Mouse (Mus musculus) lung, postnatal 25 days (tissue): ENCODE data around the gene Spns2.

Source experiments
- DNase-seq: peaks from one replicate; pipeline ENCODE4 v3.0.0; 2022; ENCODE audit warnings: low spot score

Gene Spns2

GRCm38 (mm10) chr11:72500139-72500538, 10.4 kb upstream of the Spns2 start:
- no peak for DNase-seq

- DNase-seq: no peak
Observed at GRCm38 (mm10) chr11:72497367-72497766, 7.7 kb upstream of the Spns2 start.

- DNase-seq: no peak
Observed at GRCm38 (mm10) chr11:72496775-72497174, 7.1 kb upstream of the Spns2 start.

- DNase-seq: peak; percentile 17
Observed at GRCm38 (mm10) chr11:72496066-72496465, 6.4 kb upstream of the Spns2 start.

DNA sequence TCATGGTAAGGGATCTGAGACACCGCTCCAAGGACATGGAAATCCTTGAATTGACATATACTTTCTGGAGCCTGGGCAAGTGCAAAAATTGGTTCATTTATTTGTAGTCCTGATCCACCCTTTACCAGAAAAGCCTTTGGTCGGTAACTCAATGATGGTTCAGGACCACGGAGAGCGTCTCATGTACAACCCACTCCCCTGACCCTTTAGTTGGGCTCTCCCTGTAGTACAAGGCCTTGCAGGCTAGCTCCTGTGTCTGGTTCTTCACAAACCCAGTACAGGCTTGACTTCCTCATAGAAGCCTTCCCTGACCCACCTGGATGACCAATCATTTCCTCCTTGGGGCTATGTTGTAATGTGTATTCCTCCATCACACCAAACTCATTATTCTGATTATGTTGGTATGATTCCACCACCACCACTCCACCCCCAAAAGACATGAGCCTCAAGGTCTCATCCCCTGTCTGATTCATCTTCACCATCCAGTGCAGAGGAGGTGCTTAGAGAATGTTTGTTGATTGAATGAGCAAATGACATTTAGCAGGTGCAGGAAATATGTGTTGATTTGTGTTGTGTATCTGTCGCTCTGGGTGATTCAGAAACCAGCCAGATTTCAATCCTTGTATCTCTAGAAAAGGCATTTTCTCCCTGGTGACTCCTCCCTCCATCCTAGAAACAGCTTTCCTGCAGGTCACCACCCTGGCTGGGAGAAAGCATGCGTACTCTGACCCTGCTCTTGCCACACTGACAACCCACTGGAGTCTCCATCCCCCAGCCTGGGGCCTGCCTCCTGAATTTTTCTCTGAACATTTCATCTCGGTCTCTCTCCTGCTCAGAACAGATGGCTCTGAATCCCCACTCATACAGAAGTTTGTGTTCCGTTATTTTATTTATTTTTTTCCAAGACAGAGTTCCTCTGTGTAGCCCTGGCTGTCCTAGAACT, 4.6 kb upstream of the Spns2 start:
- no peak for DNase-seq

DNA sequence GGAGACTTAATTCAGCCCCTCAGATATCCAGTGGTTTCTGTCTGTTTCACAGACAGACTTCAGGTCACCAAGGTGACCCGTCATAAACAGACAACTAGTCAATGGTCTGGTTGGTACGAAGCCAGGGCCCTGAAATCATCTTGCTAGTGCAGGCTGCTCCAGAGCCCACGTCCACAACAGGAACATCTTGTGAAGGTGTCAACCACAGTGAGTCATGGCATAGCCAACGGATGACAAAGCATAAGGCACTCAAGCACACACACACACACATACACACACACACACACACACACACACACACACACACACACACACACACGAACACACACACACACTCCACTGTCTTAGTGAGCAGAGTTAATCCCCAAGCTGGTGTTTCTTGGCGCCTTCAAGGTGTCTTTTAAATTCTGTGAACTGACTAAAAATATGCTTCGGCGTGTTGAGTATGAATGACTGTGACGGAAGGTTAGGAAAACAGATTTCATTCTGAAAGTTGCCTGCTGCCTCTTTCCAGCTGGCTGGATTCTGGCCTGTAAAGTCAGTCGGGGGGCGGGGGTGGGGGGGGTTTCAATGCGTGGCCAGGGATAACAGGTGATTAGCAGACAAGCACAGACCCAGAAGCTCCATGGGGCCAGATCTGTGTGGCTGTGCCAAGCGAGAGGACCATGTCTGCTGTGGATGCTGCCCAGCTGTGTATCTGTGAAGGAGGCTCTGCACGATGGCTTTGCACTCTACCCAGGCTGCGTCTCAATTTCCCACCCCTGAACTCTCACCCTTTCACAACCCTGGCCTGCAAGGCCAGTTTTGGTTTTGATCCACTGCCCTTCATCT, 1.6 kb upstream of the Spns2 start:
- no peak for DNase-seq

GRCm38 (mm10) chr11:72489397-72489796, 307 bp downstream of the Spns2 start:
- no peak for DNase-seq

DNA sequence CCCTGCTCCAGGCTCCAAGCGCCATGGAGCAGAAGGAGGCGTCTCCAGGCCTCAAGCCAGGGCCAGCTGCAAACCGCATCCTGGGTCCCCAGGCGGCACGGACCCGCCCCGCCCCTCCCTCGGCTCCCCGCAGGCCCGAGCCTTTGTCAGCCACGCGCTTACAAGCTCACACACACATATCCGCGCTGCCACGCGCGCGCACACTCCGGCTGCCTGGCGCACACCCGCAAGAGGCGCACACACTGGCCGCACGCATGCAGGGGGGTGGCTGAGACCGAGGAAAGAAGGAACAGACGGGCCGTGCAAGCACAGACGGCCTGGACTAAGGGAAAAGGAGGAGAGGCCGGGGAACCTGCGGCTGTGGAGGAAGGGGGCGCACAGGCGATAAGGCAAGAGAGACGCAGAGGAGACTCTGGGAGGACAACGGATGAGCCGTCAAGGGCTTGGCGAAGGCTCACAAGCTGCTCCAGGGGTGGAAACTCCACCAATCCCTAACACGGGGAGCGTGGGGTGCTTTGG, 892 bp downstream of the Spns2 start:
- no peak for DNase-seq

DNA sequence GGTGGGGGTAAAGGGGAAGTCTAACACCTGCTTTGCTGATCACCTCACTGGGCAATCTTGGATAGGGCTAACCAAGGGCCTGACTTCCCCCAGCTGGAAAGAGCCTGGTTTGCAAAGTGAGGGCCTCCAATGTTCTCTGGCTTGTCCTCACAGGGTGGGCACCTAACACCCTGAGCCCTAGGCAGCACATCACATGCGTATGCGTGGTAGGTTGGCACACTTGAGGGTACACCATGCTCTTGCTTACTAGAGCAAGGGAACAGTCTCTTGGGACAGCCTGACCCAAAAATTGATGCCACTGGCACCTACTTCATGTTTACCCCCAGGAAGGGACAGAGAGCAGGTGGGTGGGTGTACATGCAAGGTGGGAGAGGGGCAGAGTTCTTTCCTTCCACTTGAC, 2.0 kb downstream of the Spns2 start:
- DNase-seq: no peak

DNA sequence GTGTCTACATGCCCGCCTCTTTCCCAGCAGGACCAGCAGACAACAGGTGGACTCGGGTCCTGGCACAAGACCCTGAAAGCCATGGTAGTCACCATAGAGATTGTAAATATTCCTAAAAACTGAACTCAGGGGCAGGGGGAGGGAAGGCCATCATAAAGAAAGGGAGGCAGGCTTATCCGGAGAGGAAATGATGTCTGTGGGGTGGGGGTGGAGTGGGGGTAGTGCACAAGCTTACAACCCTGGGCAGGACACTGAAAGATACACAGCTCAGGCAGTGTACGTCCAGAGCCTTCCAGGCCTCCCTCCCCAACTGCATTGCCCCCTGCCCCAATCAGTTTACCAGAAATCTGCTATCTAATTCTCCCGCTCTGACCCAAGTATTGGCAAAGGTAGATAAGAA, 2.5 kb downstream of the Spns2 start:
- no peak for DNase-seq

- DNase-seq: no peak
Observed at GRCm38 (mm10) chr11:72485960-72486359, 3.7 kb downstream of the Spns2 start.

DNA sequence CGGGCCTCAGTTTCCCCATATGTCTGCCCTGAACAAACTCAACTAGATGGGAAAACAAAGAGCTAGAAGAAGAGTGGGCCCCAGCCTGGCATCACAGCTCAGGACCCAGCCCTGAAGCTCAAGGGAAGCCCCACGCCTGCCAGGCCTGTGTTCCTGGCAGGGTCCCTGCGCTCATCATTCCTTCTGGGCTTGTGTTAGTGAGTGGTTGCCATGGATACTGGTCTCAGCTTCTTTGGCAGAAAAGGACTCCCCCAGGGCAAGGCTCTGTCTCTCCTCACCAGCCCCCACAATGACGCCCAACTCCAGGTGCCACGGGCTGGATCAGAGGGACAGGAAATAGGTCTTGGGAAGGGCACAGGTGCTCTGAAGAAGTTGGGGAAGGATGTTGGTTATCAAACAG, 4.5 kb downstream of the Spns2 start:
- no peak for DNase-seq

DNA sequence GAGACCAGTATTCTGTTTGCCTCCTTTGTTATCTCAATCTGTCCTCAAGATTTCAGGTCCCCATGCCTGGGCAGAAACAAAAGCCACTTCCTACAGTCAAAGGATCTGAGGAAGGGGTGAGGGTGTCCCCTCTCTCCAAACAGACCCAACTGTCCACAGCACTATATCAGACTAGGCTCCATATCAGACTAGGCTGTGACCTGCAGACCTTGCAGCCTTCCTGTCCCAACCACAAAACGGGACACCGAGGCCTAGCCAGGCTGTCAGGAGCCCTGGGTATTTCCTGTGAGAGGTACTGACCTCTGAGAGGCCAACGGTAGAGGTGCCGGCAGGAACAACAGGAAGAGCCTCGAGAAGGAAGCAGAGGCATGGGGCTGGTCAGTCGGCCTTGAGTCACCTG, 5.2 kb downstream of the Spns2 start:
- no peak for DNase-seq

- DNase-seq: no peak
Observed at GRCm38 (mm10) chr11:72481952-72482351, 7.8 kb downstream of the Spns2 start.

DNA sequence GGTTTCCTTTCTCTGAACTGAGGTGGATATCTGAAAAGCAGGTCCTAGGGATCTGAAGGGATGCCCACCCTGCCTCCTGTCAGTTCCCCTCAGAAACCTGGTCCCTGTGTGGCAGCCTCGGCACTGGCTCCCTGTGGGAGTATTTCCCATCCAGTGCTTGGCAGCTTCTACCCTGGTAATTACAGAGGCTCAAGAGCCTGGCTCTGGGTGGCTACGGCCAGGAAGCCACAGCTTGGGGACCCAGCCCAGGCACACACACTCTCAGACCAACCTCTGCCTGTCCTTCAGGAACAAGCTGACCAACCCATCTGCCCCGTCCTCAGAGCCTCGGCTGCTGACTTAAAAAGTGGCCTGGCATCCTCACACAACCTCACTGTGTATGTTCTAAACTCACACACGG, 8.4 kb downstream of the Spns2 start:
- DNase-seq: no peak

DNA sequence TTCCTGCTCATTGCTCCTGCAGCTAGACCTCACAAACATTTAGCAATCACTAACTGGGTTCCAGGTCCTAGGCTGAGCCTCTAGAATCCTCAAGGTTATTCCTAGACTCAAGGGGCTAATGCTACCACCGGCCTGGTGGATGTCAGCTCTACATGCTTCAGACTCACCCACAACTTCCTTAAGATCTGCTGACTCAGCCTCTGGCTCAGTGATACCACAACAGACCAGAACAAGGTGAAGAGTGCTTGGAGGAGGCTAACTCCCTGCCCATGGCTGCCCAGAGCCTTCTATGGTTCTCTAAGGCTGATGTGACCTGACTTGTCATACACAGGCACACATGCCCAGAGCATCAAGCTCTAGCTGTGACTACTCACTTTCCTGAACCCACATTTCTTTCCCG, 10.2 kb downstream of the Spns2 start:
- no peak for DNase-seq

GRCm38 (mm10) chr11:72478228-72478627, 11.5 kb downstream of the Spns2 start:
- DNase-seq: no peak

- DNase-seq: no peak
Observed at GRCm38 (mm10) chr11:72477653-72478052, 12.1 kb downstream of the Spns2 start.

- DNase-seq: no peak
Observed at GRCm38 (mm10) chr11:72477182-72477581, 12.5 kb downstream of the Spns2 start.

GRCm38 (mm10) chr11:72476074-72476625, 13.6 kb downstream of the Spns2 start:
- no peak for DNase-seq

- DNase-seq: no peak
Observed at GRCm38 (mm10) chr11:72475408-72475807, 14.3 kb downstream of the Spns2 start.

DNA sequence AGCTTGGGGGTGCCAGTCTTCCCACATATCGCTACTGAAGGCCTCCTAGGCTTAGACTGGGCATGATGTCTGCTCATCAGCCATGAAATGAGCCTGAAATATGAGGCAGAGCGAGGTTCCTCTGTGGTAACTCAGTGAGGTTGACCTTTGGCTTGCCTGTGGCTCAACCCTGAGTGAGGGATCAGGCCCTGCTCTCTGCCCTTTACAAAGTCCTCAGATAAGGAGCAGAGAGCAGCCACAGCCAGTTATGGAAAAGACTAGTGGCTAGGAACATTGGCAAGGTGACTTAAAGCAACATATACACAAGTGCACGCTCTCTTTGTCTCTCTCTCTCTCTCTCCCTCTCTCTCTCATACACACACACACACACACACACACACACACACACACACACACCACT, 14.8 kb downstream of the Spns2 start:
- no peak for DNase-seq

DNA sequence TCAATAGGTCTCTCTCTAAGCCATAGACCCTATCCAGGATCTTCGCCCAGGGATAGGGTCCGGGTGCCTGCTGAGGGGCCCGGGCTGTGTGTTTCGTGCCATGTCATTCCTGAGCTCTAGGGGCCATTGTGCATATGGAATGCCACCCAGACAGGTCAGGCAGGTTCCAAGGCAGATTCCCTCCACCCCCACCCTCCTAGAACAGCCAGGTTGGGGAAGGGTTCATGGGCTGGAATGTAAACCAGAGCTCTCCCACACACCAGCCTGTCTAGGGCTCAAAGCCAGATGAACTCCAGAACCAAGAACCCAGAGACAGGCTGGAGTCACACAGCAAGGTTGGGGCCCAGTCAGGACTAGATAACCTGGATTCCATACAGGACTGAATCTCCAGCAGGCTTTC, 16.2 kb downstream of the Spns2 start:
- DNase-seq: no peak
